Mouse (Mus musculus) induced T-regulatory cell, adult 2 months (primary cell): ENCODE measurements around the gene Lman1l.
A peak's percentile ranks its signal among the peaks of the same experiment; 100 is the strongest.

Experiments
- DNase-seq: peaks from one replicate; pipeline ENCODE4 v3.0.0-alpha.2; 2012; ENCODE audit warnings: low read depth

Gene Lman1l

DNA sequence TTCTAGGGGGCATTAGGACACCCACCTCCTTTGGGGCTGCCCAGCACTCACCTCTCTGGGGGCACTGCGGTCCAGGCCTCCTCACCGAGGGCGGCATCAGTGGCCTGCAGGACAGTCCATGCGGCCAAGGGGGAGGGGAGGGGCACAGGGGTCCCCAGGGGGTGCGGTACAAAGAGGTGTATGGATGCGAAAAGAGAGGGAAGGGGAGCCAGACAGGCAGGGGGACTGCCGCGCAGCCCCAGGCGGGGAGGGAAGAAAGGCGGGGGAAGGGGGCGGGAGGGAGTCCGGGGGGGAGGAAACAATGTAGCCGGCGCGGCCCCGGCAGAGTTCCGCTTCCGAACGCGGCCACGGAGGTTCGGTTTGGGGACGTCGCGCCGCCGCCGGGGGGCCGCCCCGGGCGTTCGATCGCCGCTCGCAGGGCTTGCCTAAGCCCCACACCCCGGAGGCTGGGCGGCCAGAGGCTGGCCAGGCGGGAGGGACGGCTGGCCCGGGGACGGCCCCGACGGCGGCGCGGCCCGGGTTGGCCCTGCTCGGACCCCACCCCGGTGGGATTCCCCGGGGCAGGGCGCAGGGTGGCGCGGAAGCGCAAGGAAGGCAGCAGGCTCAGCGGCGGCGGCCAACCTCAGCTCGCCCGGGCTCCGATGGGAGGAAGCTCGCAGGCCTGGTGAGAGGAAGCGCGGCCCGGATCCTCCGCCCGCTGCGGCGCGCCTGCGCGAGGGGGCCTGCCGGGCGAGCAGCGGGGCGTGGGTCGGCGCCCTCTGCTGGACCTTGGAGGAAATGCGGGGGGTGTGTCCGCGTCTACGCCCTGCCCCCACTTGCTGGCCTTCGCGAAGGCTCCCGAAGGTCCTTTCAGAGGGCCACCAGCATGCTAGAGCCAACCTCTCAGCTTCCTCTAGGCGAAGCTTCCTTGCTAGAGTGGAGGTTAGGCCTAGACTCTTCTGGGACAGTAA lies 24.6 kb upstream of the Lman1l start:
- peak; percentile 94 for DNase-seq

DNA sequence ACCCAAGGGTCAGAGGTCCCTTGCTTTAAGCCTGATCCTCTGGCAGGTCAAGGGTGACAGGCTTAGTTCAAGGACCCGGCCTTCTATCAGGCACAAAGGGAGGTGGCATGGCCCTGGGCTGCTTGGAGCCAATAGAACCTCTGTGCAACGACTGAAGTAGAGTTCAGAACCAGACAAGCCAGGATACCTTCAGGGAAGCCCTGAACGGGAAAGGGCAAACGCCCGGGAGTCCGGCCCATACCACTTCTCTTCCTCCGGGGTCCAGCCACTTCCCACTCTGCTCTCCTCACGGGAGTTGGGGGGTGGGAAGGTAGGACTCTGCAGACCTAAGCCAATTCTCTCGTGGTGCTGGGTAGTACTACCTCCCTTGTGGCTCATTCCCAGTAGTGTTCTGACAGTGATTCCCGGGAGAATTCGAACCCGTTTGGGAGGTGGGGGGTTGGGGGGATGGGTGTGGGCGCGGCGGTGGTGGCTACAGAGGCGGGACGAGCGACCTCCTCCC lies 23.9 kb upstream of the Lman1l start:
- DNase-seq = peak; percentile 52

DNA sequence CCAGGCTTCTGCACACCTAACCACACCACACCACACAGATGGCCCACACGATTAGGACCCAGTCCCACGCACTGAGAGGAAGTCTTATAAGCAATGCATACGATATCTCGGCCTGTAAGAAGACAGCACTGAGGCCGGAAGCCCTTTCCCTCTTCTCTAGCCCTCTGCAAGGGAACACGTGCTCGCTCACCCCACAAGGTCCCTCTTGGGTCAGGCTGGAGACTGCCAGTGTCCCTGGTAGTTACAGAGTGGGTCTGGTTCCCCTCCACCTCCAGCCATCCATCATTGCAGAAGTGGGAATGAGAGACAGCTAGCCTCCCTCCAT lies 23.2 kb upstream of the Lman1l start:
- peak; percentile 80 for DNase-seq

DNA sequence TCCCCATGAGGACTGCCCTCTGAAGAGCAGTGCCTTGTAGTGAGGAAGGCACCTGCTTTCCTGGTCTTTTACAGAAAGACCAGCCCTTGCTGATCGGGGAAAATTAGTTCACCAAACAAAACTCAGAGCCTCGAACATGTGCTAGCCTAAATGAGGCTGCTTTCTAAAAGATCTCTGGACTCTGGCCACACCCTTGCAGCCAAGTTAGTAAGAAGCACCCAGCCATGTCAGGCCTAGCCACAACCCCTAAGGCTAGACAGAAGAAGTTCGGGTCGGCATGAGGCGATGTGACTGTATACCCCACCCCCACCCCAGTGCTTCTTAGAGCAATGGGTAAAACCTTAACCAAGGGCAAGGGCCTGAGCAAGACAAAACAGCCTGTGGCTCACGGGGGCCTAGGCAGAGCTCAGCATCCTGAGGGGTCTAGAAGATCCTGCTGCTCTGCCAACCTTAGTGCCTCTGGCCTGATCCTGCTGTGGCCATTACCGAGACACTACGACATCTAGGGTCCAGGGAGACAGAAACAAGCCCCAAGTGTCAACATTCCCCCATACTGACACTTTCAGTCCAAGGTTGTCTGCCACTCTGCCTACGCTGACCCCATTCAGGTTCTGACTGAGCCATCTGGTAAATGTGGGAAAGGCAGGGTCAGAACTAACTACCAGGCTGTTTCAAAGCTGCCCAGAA lies 22.7 kb upstream of the Lman1l start:
- DNase-seq = peak; percentile 43

DNA sequence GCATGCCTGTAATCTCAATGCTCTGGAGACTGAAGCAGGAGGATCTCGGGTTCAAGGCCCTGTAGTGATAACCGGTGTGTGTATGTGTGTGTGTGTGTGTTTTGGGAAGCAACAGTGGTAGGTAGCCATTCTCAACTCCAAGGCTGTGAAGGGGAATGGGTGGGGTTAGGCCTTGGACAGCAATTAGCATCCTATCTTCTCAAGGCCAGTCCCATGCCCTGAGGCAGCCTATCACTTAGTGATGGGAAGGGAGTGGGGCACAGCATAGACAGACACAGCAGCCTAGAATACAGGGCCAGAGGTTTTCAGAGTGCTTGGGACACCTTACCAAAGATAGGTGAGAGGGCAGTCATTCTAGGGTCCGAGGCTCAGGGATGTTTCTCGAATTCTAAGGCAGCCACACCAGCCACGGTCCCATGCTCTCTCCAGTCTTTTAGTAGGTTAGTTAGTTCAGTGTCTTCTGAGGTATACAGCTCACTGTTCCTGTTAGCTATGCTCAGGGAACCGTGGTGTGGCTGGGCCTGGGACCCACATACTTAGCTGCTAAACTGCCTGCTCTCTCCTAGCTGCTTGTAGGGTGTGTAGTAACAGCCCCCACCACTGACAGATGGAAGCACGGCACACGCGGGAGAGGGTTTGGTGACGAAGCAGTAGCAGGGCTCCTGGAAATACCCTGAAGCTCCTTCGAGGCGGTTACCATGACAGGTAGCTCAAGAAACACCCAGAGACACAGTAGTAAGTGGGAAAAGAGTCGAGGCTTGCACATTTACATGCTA lies 21.4 kb upstream of the Lman1l start:
- peak; percentile 82 for DNase-seq

DNA sequence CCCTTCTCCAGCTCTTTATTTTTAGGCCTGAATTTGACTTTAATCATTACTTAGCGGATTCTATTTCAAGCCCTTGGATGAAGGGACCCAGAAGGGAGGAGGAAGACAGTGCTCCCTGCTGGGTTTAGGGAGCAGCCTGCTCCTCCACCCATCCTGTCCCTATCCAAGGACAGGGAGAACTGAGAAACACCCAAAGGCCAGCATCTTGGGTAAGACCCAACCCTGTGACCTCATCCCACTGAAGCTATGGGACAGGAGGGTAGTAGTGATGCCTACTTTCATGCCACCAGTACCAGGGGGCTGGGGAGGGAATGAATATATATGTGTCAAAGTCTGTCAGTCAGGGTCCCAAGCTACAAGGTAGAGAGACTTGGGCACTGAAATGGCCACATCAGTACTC lies 20.4 kb upstream of the Lman1l start:
- no peak for DNase-seq

DNA sequence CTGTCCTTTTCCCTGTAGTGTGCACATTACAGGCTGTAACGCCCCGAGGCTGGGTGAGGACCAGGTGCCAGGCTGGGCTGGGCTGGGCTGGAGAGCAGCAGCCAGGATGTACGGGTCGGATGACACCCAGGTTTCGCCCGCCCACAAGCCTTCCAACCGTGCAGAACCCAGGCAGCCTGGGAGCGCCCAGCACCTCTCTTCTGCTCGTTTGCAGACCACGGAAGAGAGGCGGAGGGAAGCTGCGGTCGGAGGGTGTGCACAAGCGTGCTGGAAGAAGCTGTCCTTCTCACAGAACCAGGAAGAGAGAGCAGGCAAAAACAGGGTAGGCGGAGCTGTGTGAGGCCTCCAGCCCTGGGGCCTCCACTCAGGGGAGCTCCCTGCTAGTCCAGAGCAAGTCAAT lies 19.8 kb upstream of the Lman1l start:
- peak; percentile 94 for DNase-seq

DNA sequence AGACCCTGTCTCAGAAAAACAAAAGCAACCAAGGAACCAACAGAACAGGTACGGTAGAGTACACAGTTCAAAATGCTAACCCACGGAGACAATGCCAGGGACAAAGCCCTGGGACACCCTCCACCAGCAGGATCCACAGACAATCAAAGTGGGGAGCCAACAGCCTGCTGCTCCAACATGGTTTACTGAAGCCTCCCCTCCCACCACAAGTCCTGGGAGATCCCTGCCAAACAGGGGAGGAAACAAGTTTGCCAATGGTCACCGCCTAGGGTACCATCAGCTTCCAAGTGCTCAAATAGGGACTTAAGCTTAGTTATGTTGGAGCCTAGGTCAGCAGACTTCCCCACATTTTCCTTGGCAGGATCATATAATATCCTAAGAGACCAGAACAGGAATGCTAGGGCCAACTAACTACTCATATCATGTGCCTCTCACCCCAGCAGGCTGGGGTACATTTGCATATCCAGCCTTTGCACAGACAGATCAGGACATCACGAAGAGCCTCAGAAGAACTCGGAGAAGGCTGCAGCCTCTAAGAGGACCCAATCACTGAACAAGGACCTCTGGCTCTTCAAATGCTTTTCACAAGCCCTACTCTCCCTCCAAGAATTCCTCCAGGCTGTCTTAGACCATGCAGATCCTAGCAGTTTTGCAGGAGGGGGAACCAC lies 19.2 kb upstream of the Lman1l start:
- no peak for DNase-seq

DNA sequence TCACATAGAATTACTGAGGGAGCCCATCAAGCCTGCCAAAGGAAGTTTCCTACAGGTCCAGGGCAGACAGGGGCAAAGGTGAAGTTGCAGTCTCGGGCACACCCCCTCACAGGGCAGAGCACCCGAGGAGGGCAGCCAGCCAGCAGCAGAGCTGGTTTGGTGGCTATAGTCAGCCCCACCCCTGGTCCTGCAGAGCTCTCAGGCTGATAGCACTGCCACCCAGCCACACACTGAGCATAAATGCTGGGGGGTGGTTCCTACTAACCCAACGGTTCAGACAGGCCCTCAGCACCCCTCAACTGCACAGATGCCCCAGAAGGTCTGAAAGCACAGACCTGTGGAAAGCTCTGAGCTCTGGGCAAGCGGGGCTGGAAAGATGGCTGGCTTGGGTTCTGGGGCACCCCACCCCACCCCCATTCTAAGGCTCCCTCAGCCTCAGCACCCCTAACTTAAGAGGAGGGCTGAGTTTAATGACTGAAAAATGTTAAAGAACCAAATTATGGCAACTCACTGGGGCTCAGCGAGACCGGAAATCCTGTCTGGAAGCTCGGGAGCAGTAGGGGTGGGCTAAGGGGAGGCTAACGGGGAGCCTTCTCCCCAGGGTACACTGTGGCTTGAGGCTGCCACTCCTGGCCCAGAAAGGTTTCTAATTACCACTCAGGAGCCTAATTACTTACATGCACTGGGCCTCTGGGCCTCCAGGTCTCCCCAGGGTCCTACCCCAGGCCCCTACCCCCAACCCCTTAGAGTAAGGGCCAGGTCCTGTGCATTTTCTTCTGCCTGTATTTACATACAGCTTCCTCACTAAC lies 18.3 kb upstream of the Lman1l start:
- DNase-seq = peak; percentile 57

DNA sequence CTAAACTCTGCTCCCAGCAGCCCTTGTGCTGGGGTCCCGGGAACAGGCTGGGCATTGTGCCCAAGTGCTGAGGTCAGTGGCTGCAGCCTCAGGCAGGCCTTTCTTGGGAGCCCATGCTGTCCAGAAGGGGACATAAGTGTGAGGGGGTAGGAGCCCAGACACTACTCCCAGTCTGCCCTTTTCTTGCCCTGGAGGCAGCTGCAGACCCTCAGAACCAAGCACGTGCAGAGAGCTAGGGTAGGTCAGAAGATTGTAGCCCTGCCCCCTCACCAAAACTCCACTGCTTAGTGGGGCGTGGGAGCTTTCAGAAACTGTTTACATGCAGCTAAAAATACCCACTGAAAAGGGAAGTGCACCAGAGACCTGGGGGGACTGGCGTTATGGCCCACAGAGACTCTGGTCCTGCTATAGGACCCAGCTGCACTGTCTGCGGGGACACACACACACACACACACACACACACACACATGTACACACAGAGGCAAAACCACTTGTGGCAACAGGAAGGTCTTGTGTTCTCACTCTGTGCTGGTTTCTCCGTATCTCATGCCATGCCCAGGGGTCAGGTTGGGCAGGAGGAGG lies 17.3 kb upstream of the Lman1l start:
- peak; percentile 55 for DNase-seq

DNA sequence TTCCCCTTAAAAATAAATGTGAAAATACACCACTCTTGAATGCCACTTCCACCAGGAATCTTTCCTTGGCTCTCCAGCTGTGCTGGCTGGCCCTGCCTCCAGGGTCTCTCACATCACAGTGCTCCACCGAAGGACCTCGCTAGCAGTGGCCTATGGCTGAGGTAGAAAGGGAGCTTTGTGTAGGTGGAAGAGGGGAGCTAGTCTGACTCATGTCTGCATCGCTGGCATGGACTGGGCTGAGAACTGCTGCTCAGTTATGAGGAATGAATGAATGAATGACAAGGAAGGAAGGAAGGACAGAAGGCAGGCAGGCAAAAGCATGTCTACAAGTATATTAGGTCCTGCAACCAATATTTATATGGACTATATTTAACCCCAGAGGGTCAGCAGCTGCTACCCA lies 16.7 kb upstream of the Lman1l start:
- DNase-seq = no peak

DNA sequence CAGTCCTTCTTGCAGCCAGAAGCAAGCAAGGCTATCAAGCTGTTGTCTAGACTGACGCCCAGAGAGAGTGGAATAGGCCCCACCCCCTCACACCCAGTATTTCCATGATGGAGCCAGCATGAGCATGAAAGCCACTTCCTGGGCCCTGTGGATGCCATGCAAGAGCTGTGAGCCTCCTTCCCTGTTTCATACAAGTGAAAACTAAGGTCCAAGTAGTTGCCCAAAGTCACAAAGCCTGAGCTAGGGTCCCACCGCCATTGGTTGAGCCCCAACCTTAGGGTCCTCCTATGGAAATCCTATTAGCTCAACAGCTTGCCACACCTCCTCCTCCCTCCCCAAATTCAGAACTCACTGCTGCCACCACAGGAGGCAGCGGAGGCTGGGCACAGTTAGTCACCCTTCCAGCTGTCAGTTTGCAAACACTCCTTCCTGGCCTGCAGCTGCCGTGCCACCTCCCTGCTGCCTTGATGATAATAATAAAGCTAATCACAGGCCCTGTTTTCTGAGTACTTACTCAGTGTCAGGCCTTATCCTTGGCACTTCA lies 13.0 kb upstream of the Lman1l start:
- peak; percentile 86 for DNase-seq

DNA sequence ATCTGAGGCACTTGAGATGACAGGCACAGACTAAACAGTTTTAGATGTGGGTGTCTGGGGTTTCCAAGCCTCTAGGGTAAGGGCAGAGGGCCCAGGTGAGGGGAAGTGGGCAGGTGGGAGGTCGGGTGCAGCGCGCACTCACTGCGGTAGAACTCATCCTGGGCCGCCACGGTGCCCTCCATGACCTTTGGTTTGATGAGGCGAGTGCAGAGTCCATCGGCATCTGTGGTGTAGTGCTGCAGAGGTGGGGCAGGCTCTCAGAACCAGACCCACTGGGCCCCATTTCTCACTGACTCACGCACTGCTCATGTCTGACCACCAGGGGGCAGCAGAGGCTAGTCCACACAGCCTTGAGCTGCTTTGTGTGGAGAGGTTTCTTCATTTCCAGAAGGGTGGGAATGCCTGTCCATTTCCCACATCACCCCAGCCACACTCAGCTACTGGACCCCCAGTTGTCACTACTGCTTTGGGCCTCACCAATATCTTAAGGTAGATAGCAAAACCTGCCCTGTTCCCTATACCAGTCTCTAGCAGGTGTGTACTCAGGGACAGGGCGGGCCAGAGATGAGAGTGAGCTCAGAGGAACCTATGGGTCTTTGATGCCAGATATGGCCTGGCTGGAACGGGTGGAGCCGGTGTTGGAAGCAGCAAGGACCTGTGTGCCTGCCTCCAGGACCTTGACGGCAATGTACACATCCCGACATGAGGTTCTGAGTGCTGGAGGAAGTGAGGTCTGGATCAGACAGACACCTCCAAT lies 8.7 kb upstream of the Lman1l start:
- DNase-seq = peak; percentile 91

DNA sequence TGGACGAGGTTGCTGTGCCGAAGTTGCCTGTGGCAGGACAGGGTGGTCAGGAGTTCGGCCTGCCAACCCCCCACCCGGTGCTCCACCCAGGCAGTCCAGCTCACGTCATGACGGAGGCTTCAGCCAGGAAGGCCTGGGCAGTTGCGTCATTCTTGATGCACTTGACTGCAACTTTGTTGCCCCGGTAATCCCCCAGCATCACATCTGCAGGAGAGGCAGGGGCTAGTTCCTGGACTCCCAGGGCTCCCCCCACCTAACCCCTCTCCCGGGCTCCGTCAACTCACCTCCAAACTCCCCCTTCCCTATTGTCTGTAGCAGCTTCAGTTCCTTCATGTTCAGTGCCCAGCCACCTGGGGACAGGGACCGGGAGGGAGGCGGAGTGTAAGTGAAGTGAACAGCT lies 8.1 kb upstream of the Lman1l start:
- no peak for DNase-seq

DNA sequence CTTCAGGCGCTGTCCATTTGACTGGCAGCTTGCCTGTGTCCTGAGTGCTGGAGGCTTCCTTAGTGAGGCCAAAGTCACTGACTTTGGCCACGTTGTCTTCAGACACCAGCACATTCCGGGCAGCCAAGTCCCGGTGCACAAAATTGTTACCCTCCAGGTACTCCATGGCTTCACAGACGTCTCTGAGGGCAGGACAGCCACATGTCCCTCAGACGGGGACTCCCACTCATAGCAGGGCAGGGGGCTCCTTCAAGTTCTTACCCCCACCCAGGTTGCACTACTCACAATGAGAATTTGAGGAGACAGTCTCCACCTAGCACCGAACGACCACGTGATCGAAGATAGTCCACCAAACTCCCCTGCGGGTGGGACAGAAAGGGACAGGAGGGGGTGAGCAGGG lies 7.3 kb upstream of the Lman1l start:
- DNase-seq = no peak

DNA sequence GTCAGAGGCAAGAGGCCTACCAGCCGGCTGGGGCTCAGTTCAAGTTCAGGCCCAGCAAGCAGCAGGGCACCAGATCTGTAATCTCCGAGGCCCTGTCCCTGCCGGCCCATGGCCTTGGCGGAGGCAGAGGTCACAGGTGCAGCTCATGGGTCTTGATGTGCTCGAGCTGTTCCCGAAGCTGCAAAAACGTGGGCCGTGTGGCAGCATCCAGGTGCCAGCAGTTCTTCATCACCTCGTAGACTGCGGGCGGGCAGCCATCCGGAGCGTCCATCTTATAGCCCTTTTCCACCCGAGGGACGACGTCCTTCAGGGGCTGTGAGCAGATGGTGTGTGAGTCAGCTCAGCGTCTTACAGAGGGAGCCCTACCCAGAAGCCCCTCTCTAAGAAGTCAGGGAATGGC lies 6.6 kb upstream of the Lman1l start:
- no peak for DNase-seq

DNA sequence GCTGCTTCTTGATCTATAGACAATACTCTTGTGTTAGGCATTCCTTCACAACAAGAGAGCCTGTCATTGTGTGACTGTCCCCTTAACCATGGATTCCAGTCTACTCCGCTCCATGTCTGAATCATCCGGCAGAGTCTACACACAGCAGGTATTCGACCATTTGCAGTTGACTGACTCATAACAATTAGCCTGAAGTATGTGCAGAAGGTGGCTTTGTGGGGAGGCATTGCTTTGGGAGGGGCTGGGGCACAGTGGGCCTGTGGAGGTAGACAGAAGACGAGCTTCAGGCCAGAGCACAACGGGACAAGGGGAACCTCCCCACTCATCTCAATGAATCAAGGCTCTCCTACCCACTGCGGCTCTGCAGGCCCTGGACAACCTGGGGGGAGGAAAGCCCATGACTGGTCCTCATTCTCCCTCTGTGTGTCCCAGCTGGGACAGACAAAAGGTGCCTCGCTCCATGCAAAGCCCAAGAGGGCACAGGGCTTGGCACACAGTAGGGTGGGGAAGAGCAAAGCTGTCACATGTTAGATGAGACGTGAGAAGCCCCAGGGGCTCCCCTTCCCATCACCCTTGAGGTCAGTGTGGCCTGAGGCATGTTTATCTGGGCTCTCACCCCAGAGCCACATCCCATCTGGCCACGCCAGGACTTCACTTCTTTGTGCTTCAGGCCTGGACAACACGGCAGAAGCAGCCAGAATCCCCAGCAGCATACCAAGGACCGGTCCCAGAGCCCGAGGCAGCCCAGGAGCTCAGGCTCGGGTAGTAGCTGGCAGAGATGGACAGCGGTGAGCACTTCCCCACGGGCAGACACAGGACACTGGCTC lies 5.3 kb upstream of the Lman1l start:
- no peak for DNase-seq

DNA sequence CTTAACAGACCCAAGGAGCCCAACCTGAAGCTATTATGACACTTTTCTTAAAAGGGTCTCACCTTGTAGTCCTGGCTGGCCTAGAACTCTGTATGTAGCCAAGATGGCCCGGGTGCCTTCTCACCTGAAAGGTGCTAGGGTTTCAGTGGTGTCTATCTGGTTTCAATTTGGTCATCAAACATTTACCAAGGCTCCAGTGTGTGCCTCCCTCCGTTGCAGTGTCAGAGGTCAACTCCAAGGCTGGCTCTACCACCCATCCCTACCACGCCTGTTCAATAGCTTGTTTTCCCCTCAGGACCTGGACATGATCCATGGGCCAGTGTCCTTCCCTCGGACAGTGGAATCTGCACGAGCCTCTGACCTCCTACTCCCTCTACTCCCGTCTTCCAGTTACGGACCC lies 3.7 kb upstream of the Lman1l start:
- DNase-seq = no peak

DNA sequence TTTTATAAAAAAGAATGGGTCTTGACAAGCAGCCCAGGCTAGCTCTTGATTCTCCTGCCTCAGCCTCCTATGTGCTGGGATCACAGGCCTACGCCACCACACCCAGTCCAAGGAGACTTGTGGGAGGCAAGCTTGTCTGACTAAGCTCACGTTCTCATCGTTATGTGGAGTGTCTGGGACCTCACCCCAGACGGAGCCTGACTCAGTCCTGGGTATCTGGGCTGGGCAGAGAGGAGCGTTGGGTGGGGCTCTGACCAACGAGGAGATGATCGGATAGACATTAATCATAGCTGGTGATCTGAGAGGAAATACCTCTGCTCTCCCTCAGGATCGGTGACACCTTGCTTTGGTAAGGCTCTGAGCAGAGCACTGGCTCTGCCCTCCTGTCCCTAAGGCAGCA lies 1.7 kb downstream of the Lman1l start:
- DNase-seq = no peak
